Mouse (Mus musculus) right cerebral cortex, adult 18-20 months (tissue): ENCODE measurements around the gene Picalm.

ENCODE experiments used
- DNase-seq: peaks from one replicate; pipeline ENCODE4 v3.0.0; 2022; ENCODE audit warnings: mixed read lengths

Gene Picalm

GRCm38 (mm10) chr7:90129732-90130392 lies at the start of gene Picalm:
Picalm (plus strand) TSS chr7:90130213.
- DNase-seq, result peak; percentile 97

DNA sequence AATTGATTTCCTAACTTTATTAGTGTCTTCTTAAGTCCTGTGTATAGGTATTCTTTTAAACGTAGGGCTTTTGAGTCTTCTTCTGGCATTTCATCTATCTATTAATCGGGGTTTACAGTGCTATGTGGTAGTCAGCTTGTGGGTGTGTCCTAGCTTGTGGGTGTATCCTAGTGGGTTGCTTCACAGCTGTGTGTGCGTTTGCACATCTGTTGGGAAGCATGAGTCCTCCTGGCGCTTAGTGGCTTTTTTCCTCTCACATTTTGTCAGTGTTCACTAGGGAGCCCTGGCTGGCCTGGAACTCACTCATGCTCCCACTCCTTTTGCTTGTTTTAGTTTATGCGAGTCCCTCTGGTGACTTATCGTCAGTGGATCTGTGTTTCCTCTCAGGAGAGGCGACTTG lies 46.2 kb upstream of the Picalm start:
- DNase-seq, result no peak

GRCm38 (mm10) chr7:90084531-90084930 lies 45.5 kb upstream of the Picalm start:
- no peak for DNase-seq

DNA sequence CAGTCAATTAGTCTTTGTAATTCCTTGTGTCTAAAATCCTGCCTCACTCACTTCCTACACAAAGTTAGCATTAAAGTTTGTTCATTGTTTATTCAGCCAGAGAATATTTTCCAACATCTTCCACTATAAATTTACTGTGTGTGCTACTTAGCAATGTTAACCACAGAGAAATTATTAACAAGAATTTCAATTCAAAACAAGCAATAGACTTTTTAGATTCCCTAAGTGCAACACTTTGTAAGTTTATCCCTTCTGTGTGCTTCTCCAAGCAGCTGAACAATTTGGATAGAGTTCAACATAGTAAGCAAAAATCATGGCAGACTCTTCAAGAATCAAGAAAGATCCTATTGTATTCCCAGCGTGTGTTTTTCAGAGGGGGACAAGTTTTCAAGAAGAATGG lies 44.3 kb upstream of the Picalm start:
- no peak for DNase-seq

- DNase-seq, result no peak
These were observed 43.2 kb upstream of the Picalm start for GRCm38 (mm10) chr7:90086821-90087220.

- DNase-seq, result no peak
These were observed 39.0 kb upstream of the Picalm start for GRCm38 (mm10) chr7:90090996-90091395.

DNA sequence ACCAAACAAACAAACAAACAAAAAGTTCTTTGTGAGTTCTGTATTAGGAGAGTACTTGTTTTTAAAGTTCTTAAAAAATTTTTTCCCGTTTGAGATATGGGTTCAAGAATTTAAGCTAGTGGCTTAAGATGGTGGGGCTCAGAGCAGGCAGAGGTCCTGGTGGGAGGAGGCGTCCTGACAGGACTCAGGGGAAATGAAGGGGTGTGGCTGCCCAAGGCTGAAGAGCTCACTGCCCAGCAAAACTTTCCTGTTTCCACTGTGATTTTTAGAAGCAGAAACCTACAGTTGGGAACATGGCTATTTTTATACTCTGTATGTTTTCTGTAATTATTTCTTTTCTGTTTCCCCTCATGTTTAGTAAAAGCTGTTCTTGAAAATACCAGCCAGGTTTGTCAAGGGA lies 38.3 kb upstream of the Picalm start:
- DNase-seq, result no peak

DNA sequence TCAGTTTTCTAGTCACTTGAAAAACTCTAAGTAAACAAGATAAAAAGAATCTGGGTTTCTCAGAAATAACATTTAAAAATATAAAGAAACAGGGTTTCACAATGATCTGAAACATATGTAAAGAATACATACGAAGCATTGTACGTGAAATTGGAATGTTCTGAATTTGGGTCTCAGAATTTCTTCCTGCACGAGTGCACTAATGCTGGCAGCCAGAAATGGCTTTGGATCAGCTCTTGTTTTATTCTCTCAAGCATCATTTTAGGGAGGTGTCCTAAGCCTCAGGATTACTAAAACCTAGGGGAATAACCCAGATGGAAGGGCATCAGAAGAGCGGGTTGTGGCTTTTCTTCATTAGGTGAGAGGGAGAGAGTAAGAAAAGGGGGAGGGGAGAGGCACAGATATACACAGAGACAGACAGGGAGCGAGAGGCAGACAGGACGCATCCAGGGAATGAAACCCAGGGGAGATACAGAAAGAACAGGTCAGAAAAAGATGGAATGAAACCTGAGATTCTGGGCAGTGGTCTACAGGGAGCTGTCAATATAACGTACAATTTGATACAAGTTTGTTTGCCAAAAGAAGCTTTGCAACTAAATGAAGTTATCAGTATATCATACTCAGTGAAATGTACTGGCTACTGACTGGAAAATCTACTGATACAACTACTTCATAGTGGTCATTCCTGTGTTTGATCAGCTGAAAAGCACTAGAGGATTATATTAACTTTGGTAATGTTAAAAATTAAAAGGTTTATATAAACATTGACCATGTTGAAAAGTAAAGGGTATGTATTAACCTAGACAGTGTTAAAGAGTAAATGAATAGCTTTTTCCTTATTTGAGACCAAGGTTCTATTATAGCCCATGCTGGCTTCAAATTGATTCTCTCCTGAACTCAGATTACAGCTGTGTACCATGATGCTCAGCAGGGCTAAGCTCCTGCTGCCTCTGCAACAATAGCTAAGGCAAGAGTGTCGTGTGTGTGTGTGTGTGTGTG lies 37.3 kb upstream of the Picalm start:
- DNase-seq, result no peak

DNA sequence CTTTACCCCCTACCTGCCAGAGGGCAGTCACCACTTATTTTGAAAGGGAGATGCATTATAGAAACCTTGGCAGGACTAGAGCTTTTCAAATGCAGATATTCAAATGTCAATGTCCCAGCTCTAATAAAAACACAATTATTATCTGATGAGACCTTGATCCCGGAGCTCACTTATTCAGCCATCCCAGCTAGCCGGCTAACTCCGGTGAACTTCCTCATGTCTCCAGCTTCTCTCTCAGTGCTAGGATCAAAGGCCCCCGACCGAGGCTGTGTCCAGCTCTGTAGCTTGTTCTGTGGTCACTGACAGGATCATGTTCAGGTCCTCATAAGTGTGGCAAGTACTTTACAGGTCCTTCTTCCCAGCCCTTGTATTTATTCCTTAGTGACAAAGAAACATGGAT lies 34.9 kb upstream of the Picalm start:
- DNase-seq, result no peak

DNA sequence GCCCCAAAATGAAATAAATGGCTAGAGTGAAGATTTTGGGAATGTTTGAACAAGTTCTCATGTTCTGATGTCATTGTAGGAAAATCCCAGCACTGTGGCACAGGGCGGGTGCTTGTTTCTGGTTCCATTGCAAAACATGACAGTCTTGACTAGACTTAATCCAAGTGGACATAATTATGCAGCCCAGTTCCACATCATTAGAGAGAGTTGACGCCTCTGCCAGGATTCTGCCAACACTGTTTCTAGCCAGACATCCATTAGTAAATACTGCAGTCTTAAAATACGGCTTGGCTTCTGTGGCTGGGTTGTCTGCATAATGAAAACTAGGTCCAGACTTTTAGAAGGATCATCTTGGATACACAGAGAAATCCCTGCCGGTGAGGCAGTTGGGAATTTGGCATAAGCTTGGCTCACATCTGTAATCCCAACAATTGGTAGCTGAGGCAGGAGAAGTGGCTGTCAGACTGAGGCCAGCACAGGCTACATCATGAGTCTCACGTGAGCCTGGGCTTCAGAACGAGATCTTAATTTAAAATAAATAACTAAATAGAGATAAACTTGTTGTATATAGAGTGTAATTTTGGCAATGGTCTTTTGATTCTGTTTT lies 34.1 kb upstream of the Picalm start:
- DNase-seq, result no peak

DNA sequence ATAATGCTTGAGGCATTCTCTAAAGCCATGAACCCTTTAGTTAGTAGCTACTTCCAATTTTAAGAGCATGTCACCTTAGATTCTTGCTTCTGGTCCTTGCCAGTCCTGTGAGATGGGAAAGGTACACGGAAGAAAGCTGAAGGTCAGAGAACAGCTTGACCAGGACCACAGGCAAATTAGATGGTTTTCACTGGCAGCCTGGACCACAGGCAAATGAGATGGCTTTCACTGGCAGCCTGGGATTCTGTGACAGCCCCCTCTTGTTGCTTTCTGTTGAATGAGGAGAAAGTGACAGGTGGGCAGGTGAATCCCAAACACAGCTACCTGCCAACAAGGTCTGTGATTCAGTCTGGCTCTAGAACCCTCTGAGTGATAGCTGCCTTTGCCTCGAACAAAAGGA lies 33.4 kb upstream of the Picalm start:
- DNase-seq, result no peak

- no peak for DNase-seq
These were observed 31.8 kb upstream of the Picalm start for GRCm38 (mm10) chr7:90098253-90098652.

DNA sequence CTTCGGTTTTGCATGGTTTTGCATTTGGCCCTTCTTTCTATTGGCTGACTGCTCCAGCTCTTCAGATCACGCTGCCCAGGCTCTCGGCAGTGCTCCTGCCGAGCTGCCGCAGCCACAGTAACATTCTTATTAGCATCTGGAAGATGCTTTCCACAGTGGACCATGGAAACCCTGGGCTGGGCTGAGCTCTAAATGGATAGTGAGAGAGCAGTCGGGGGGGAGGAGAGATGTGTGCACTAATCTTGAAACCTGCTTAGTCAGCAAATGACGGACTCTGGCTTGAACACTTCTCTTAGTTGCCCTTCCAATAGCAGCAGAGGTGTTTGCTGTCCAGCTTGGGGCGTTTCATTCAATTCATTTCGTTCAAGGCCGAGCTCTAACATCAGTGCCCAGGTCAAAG lies 30.8 kb upstream of the Picalm start:
- DNase-seq, result no peak

GRCm38 (mm10) chr7:90100614-90101160 lies 29.3 kb upstream of the Picalm start:
- no peak for DNase-seq

GRCm38 (mm10) chr7:90116100-90116499 lies 13.9 kb upstream of the Picalm start:
- DNase-seq, result no peak

DNA sequence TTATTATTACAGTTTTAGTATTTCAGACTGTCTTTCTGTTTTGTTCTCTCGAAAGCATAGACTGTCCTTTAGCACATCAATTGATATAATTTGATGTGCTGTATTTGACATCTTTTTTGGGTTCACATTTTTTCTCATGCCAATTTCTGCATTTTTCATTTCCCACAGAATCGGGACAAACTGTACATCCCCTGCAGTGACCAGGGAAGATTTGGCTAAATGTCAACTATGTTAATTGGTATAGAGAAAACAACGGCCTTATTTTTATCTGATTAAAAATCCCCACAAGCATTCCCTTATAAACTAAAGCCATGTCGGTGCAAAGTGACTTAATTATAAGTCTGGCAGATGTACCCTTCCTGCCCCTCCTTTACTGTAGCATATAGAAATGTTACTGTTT lies 9.9 kb upstream of the Picalm start:
- no peak for DNase-seq

DNA sequence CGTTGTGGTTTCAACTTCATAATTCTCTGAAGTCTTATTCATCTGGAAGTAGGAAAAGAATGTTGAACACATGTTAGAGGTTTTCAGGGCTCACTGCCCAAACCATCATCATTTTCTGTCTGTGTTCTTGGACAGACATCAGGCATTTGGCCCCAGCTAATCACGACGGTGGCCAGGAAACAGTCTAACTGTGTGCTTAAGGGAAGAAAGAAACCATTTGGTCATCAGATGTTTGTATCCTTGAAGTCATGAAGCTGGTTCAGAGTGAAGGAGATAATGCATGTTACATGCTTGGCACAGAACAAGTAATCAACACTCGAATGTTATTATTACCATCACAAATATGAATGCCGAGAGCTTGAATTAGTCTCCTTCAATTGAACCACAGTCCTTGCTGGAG lies 5.0 kb upstream of the Picalm start:
- no peak for DNase-seq

DNA sequence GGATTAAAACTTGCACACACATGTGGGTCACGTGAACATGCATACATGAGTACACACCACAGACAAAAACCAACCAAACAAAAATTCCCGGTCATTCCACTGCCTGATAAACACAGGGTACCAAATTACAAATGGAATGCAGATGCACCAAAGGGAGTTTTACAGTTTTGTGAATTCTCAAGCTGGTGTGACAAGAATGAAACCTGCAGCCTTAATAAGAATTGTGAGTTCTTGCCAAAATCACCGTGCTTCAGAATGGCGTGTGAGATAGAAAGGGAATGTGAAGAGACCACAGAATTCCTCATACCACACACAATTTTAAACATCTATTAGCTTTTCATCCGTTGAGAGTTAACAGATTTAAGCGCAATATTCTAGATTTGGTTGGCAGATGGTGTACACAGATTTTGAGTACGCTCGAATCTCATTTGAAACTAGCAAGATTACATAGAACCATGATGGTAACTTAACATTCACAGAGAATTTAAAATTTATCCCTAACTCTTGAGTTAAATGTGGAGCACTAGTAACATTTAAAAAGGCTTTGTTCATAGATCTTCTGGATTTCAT lies 1.3 kb upstream of the Picalm start:
- DNase-seq, result no peak

GRCm38 (mm10) chr7:90129271-90129731 lies 712 bp upstream of the Picalm start:
- DNase-seq, result peak; percentile 18

- peak; percentile 27 for DNase-seq
These were observed 725 bp downstream of the Picalm start for GRCm38 (mm10) chr7:90130501-90131375.

- no peak for DNase-seq
These were observed 1.3 kb downstream of the Picalm start for GRCm38 (mm10) chr7:90131376-90131651.

DNA sequence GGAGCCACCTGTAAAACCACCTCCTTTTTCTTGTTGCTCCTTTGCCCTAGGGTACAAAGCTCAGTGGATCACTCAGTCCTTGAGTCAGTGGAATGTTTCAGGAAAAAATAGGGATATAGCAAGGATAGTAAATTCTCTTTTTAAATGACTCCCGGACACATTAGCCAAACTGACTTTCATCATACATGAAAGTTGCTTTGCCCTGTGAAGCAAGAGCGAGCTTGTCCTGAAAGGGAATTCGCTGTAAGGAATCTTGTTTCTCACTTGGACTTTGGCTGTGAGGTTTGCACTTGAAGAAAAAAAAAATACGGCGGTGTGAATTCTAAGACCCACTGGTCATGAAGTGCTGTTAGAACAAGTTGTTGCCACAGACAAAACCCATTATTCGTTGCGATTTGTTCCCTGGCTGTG lies 1.8 kb downstream of the Picalm start:
- DNase-seq, result no peak
